Mouse (Mus musculus) spleen, adult 2 months (tissue): ENCODE results near the gene Peg10.

ENCODE experiments used
- CTCF ChIP-seq: fragments of 200-500 bp; IDR thresholded peaks from 2 replicates; pipeline ENCODE4 v1.5.1; 2011; ENCODE audit warnings: mild to moderate bottlenecking, inconsistent platforms; ENCODE audit not compliant: insufficient read depth, insufficient read length, insufficient replicate concordance; ENCODE audit errors: extremely low read depth
- POLR2A ChIP-seq: fragments of 200-500 bp; IDR thresholded peaks from 2 replicates; pipeline ENCODE4 v1.6.1; 2011; ENCODE audit warnings: low read depth, low read length, inconsistent platforms

GRCm38 (mm10) chr6:4706415-4706814 lies 40.7 kb upstream of the Peg10 start:
- no peak for TF ChIP-seq POLR2A
- TF ChIP-seq CTCF, result no peak
